Mouse (Mus musculus): ENCODE measurements at regions not wholly inside any gene's neighbourhood (a gene's known extent, or its start where the extent isn't known, plus 50 kb on each side); places are given as distances from the start of the nearest gene placed in this dataset.

DNA sequence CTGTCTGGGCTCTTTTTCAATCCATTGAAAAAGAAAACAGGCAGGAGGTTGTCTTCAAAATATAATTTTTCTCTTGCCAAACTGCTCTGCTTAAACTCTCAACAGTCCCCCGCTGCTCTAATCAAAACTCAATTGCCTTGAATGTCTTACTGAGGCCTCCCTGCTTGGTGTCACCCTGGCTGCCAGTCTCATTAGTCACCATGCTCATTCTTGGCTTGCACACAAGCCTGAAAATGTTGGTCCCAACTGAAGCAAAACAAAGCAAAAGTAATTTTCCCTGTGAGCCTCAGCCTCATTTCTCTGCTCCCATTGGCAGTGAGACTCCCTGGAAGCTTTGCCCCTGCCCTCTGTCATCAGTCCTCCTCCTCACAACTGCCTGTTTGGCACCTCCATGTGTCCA, 288.1 kb upstream of the Lmcd1 start:
- TF ChIP-seq CTCF (IDR thresholded peaks at IDR 0.05) (no peak), EP300 (IDR thresholded peaks at IDR 0.05) (no peak)
